Mouse (Mus musculus): ENCODE results near the gene Fam71f1. TPM values are rescaled to one million over a fixed set of nuclear protein-coding genes. Genes with fewer than 3 reads are reported as not detected.

Fam71f1 gene
- total and polyA plus RNA-seq, 3 experiments = 0.13 TPM; not detected in 2

DNA sequence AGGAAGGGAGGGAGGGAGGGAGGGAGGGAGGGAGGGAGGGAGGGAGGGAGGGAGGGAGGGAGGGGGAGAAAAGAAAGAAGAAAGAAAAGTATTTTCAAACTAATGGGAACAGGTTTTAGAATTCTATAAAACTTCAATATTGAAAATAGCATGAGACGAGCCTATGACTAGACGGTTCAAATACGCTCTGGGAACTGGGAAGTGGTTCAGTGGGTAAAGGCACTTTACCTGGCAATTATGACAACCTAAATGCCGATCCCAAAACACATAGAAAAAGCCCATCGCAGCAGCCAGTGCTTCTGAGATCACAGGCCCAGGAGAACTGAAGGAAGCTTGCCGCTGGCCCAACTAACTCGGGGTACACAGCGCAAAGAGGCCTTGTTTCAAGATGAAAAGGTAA, 39.6 kb upstream of the Fam71f1 start, which contains the start of gene Fam71f2:
TSS of gene Fam71f2 (plus strand) at position 301 of the 400 bp plus-strand sequence.
- Histone ChIP-seq H3K9ac (ENCODE audit: control insufficient read depth, low read depth, low read length, poor library complexity, severe bottlenecking) (no peak within 1 kb of the TSS), H3K27ac (ENCODE audit: control insufficient read depth, low read depth, low read length) (no peak within 1 kb of the TSS), H3K4me1 (ENCODE audit: control insufficient read depth in 1 of 2, insufficient read depth in 2 of 2, low read length in 2 of 2) (peaks cover 0 to 3% of the 10 kb centered on the region in 2 experiments; a peak in 1 of 4 replicates), H3K79me2 (ENCODE audit: control insufficient read depth, insufficient read depth, low read length, poor library complexity) (no peaks in the 10 kb centered on the region; the same call in 1 of the 2 replicates), H3K36me3 (ENCODE audit: control insufficient read depth in 1 of 2, insufficient read depth in 2 of 2, low read length in 2 of 2) (peaks cover 0 to under 1% of the 10 kb centered on the region in 2 experiments; a peak in 2 of 4 replicates), H3K9me3 (replicated peaks; ENCODE audit: insufficient read depth, low read length) (no peaks in the 10 kb centered on the region), H3K4me3 (ENCODE audit: control insufficient read depth in 1 of 2, insufficient read depth in 1 of 2, low read depth in 2 of 2, low read length in 2 of 2) (no peak within 1 kb of the TSS), H3K27me3 (ENCODE audit: control insufficient read depth in 1 of 2, insufficient read depth in 2 of 2, low read length in 2 of 2) (no peaks in the 10 kb centered on the region)
- no peak for DNase-seq (ENCODE audit: low read depth, low spot score)
- TF ChIP-seq POLR2AphosphoS5 (IDR thresholded peaks at IDR 0.05; ENCODE audit: borderline replicate concordance, low read depth, low read length) = no peak
- no peak for TF ChIP-seq HCFC1 (IDR thresholded peaks at IDR 0.05; ENCODE audit: low read depth, low read length)
- no peak for TF ChIP-seq ZNF384 (IDR thresholded peaks at IDR 0.05; ENCODE audit: low read depth, low read length)
- no peak for TF ChIP-seq CTCF (IDR thresholded peaks at IDR 0.05 in 2 of 3, conservative IDR thresholded peaks at IDR 0.05 in 1 of 3; ENCODE audit: control insufficient read depth in 1 of 3, insufficient read depth in 1 of 3, low read depth in 2 of 3, low read length in 3 of 3, poor library complexity in 1 of 3, severe bottlenecking in 1 of 3)
- TF ChIP-seq TAL1 (IDR thresholded peaks at IDR 0.05; ENCODE audit: low read length) = no peak
- no peak for TF ChIP-seq ZMIZ1 (IDR thresholded peaks at IDR 0.05; ENCODE audit: low read depth, low read length)
- TF ChIP-seq E2F4 (IDR thresholded peaks at IDR 0.05; ENCODE audit: borderline replicate concordance, low read depth, low read length) = no peak
- no peak for TF ChIP-seq SIN3A (IDR thresholded peaks at IDR 0.05; ENCODE audit: low read length)
- no peak for TF ChIP-seq MYB (IDR thresholded peaks at IDR 0.05; ENCODE audit: low read depth, low read length)
- TF ChIP-seq ETS1 (IDR thresholded peaks at IDR 0.05; ENCODE audit: low read depth, low read length) = no peak
- no peak for TF ChIP-seq CHD2 (IDR thresholded peaks at IDR 0.05; ENCODE audit: low read length)
- no peak for TF ChIP-seq POLR2AphosphoS2 (IDR thresholded peaks at IDR 0.05; ENCODE audit: low read length)
- TF ChIP-seq MAX (IDR thresholded peaks at IDR 0.05; ENCODE audit: low read length) = no peak
- no peak for TF ChIP-seq GATA1 (IDR thresholded peaks at IDR 0.05; ENCODE audit: low read depth, low read length)
- no peak for TF ChIP-seq MYC (IDR thresholded peaks at IDR 0.05; ENCODE audit: low read depth, low read length)

DNA sequence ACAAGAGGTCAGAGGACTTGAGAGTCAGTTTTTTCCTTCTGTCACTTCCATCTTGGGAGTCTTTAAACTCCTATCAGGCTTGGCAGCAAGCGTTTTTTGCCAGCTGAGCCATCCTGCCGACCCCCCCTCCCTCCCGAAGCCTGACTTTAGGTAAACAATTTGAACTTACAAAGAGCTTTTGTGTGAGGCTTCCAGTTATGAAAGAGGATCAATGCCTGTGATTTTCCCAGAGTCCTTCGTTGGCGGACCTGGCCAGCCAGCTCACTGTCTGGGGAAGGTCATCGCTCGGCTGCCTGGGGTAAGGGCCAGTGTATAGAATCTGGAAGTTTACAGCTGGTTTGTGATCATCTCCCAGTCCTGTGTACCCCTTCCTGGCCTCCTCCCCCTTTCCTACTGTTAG, 38.3 kb upstream of the Fam71f1 start:
- H3K9me3 ChIP-seq (replicated peaks; ENCODE audit: insufficient read depth, low read length) = no peaks in the 10 kb centered on the region
- peaks cover 0 to 3% of the 10 kb centered on the region in 2 experiments; a peak in 1 of 4 replicates for H3K4me1 ChIP-seq (ENCODE audit: control insufficient read depth in 1 of 2, insufficient read depth in 2 of 2, low read length in 2 of 2)
- no peak for DNase-seq (ENCODE audit: low read depth, low spot score)
- H3K9ac ChIP-seq (ENCODE audit: control insufficient read depth, low read depth, low read length, poor library complexity, severe bottlenecking) = no peak overlapping the region
- H3K79me2 ChIP-seq (ENCODE audit: control insufficient read depth, insufficient read depth, low read length, poor library complexity) = no peaks in the 10 kb centered on the region
- no peak overlapping the region for H3K27ac ChIP-seq (ENCODE audit: control insufficient read depth, low read depth, low read length)
- H3K27me3 ChIP-seq (ENCODE audit: control insufficient read depth in 1 of 2, insufficient read depth in 2 of 2, low read length in 2 of 2) = no peaks in the 10 kb centered on the region
- no peaks in the 10 kb centered on the region for H3K36me3 ChIP-seq (ENCODE audit: control insufficient read depth in 1 of 2, insufficient read depth in 2 of 2, low read length in 2 of 2)
- H3K4me3 ChIP-seq (ENCODE audit: control insufficient read depth in 1 of 2, insufficient read depth in 1 of 2, low read depth in 2 of 2, low read length in 2 of 2) = no peak overlapping the region
- no peak for TF ChIP-seq NRF1 (IDR thresholded peaks at IDR 0.05; ENCODE audit: insufficient read depth, low read depth, low read length, poor library complexity, severe bottlenecking)
- TF ChIP-seq KAT2A (conservative IDR thresholded peaks at IDR 0.05; ENCODE audit: low read depth, low read length) = no peak
- no peak for TF ChIP-seq TAL1 (IDR thresholded peaks at IDR 0.05; ENCODE audit: low read length)
- TF ChIP-seq RCOR1 (IDR thresholded peaks at IDR 0.05; ENCODE audit: low read depth, low read length) = no peak
